Mouse (Mus musculus): ENCODE data around the gene Strn3. TPM values are rescaled to one million over a fixed set of nuclear protein-coding genes. Genes with fewer than 3 reads are reported as not detected.

Strn3 gene
- polyA plus RNA-seq (2017; shearing (Covaris generic)) = 10 to 100 TPM; 38.1 to 41.6 TPM

DNA sequence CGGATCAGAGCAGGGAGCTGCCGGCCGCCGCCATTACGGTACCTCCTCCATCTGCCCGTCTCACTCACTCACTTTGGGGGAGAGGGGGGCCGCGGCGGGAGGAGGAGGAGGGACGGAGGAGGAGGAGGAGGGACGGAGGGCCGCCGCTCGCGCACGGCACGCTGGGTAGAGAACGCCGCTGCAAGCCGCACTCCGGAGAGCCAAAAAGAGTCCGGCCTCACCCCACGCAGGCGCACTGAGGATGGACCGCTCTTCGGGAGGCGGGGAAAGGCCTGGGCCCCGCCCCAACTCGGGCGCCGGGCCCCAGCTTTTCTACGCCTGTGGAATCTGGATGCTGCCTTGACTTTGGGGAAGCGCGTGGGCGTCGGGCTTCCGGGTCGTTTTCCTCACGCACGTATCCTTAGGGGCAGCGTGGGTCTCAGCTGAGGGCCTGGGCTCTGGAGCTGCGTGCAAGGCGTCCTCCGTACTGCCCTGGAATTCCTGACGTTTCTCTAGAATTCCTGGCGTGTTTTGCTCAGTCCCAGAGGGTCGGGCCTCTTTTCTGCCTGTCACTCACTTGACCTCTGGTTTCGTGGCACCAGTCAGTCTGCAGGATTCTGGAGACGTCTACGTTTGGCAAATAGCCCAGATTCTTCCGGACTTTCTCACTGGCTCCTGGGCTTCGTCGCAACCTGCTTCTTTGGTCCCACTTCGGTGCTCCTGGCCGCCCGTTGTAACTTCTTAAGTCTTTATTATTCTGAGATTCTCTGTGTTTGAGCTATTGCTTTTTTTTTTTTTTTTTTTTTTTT is at the start of gene Strn3:
Gene Strn3 (minus strand): TSS at position 53 of the 788 bp plus-strand sequence.

DNA sequence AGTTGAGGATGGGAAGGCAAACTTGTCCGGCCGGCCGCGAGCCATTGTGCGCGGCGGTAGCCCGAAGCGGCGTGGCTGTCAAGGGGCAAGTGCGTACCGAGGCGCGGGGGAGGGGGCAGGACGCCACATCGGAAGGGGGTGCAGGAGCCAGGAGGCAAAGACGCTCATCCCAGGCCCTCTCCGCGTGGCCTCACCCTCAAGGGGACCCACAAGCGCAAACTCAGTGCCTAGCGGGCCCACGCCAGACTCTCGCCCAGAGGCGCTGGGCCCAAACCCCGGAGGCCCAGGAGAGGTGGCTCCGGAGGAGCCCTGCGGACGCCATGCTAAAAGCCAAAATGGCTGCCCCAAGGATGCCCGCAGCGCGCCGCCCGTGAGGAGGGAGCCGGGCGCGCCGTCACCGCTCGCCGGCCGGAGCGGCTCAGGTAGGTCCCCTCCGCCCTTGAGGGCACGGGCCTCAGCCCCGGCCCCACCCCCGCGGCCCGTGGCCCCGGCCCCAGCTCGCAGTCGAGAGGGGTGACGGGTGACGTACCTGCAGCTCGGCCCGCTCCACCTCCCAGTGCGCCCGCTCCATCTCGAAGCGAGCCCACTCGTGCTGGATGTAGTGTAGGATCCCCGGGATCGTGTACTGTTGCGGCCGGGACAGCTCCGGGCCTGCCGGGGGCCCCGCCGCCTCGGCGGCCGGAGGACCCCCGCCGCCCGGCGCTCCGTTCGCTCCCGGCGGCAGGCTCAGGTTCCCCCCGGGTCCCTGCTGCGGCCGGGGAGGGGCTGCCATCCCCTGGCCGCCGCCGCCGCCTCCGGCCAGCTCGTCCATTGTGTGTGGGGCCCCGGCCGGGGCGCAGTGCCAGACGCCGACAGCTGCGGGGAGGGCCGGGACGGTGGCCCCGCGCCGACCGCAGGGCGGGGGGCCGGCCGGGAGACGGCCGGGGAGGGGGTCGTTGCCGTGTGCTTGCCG is 528 bp downstream of the Strn3 start, which contains the start of gene Ap4s1:
Gene Ap4s1 (plus strand): TSS at position 141 of the 952 bp plus-strand sequence.

DNA sequence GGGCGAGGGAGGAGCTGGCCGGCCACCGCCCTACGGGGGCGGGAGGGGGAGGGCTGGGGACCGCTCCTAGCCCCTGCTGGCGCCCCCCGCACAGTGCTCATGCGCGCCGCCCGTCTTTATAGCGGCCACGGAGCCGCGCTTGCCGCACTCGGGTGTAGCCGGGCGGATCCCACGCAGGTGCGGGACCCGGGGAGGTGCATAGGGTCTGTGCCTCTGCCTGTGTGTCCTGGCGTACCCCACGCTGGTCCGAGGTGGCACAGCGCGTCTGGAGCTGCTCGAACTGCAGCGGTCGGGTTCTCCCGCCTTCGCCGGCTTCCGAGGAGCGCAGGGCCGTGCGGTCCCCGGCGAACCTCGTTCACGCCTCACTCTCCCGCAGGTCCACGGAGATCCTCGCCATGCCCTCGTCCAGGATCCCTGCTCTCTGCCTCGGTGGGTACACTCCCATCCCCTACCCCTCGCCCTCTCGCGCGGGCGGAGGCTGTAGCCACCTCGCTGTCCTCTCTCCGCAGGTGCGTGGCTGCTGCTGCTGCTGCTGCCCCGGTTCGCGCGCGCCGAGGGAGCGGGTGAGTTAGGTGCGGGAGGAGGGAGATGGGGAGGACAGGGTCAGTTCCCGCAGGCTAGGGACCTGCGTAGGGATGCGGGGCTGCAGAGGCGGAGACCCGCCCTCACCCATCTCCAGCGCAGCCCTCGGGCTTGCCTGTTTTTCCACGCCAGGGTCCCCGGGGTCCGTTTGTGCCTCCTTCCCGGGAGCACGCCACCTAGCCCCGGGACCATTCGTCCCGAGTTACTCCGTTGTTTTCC is 98.3 kb downstream of the Strn3 start, which contains the start of gene Coch:
Gene Coch (plus strand): TSS at position 113 of the 801 bp plus-strand sequence.

Other genes starting within 250 kb of the Strn3 start
- under 1 TPM in 1 of 2 experiments, not detected in 1; 0.07 TPM for gene Coch, start 98.6 kb downstream of the Strn3 start, polyA plus RNA-seq (2017; shearing (Covaris generic))
- gene Ap4s1, start 864 bp downstream of the Strn3 start, polyA plus RNA-seq (2017; shearing (Covaris generic)) = 10 to 100 TPM; 46.7 to 51.6 TPM
- 10 to 100 TPM; 72.9 to 79.0 TPM for gene Hectd1, start 137.6 kb upstream of the Strn3 start, polyA plus RNA-seq (2017; shearing (Covaris generic))

Data from activated CD4-positive, CD25-positive, alpha-beta regulatory T cell (primary cell).